ENCODE assay signal across 8 mouse cellular contexts in the genomic region with DNA sequence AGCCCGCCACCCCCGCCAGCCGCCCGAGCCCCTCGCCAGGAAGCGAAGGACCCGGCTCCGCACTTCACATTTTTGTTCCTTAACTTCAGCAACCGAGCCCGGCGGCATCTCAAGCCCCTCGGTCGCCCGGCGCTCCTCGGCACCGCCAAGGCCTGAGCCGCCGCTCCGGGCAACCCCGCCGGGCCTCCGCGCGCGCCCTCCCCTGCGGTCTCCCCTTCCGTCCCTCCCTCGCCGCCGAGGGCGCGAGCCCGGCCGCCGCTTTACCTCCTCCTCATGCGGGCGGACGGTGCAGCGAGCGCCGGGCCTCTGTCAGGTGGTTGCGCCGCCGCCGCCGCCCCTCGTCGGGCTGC. TPM values are rescaled to one million over a fixed set of nuclear protein-coding genes. Genes with fewer than 3 reads are reported as not detected.
DNase-seq lines count a peak whose midpoint lies in the region; ATAC-seq and TF ChIP-seq lines count a peak whose summit lies in the region.

No protein-coding gene starts in this region.

- TF ChIP-seq POLR2A in cortical plate, adult 2 months (IDR thresholded peaks at IDR 0.05; ENCODE audit: extremely low read depth, insufficient read depth, low read length): no peak

- no peak for DNase-seq in lung, postnatal 36 days
- peak; percentile 67 for DNase-seq in gastrocnemius, postnatal 10 days
- peak; percentile 72 for DNase-seq in yolk sac, embryonic 10.5 days (ENCODE audit: low spot score)
- DNase-seq in cerebellum, adult 18-20 months: no peak

- peak overlapping the region; percentile 97 for H3K9ac ChIP-seq in lung, embryonic 16.5 days (ENCODE audit: low read length)
- peak overlapping the region; percentile 98 for H3K9ac ChIP-seq in limb, embryonic 13.5 days
- H3K9ac ChIP-seq in neural tube, embryonic 12.5 days: peak overlapping the region; percentile 98

- H3K27ac ChIP-seq in lung, embryonic 16.5 days (ENCODE audit: low read length): peak overlapping the region; percentile 98
- peak overlapping the region; percentile 88; the same call in 1 of the 2 replicates for H3K27ac ChIP-seq in cortical plate, adult 2 months (ENCODE audit: insufficient read depth, low read length)
- peak overlapping the region; percentile 97 for H3K27ac ChIP-seq in limb, embryonic 13.5 days
- H3K27ac ChIP-seq in neural tube, embryonic 12.5 days: peak overlapping the region; percentile 95

- H3K4me2 ChIP-seq in lung, embryonic 16.5 days (ENCODE audit: low read depth, low read length): peak overlapping the region; percentile 75
- H3K4me2 ChIP-seq in limb, embryonic 13.5 days (replicated peaks): peak overlapping the region; percentile 70
- H3K4me2 ChIP-seq in neural tube, embryonic 12.5 days (replicated peaks): peak overlapping the region; percentile 69

- H3K36me3 ChIP-seq in lung, embryonic 16.5 days (ENCODE audit: control insufficient read depth, insufficient read depth, low read length): no peaks in the 10 kb centered on the region; the same call in 1 of the 2 replicates
- H3K36me3 ChIP-seq in limb, embryonic 13.5 days: peaks cover 20% of the 10 kb centered on the region
- peaks cover 10% of the 10 kb centered on the region for H3K36me3 ChIP-seq in neural tube, embryonic 12.5 days

- peaks cover 15% of the 10 kb centered on the region for H3K4me1 ChIP-seq in lung, embryonic 16.5 days (replicated peaks; ENCODE audit: control insufficient read depth, insufficient read depth, low read length)
- H3K4me1 ChIP-seq in cortical plate, adult 2 months (ENCODE audit: control insufficient read depth, insufficient read depth, low read length): peaks cover 4% of the 10 kb centered on the region
- H3K4me1 ChIP-seq in limb, embryonic 13.5 days: peaks cover 26% of the 10 kb centered on the region
- peaks cover 22% of the 10 kb centered on the region for H3K4me1 ChIP-seq in neural tube, embryonic 12.5 days

- WGBS in lung, embryonic 16.5 days: 0% methylated on average over 20 of the region's 49 CpGs
- WGBS in limb, embryonic 13.5 days: under 1% methylated on average over 42 of the region's 49 CpGs
- WGBS in neural tube, embryonic 12.5 days: under 1% methylated on average over 49 of the region's 49 CpGs

- no peaks in the 10 kb centered on the region for H3K27me3 ChIP-seq in lung, embryonic 16.5 days (ENCODE audit: control insufficient read depth, insufficient read depth, low read depth, low read length)
- no peaks in the 10 kb centered on the region for H3K27me3 ChIP-seq in limb, embryonic 13.5 days
- H3K27me3 ChIP-seq in neural tube, embryonic 12.5 days (replicated peaks): no peaks in the 10 kb centered on the region

- TF ChIP-seq CTCF in cortical plate, adult 2 months (IDR thresholded peaks at IDR 0.05; ENCODE audit: extremely low read depth, insufficient read depth, low read length): no peak

- H3K4me3 ChIP-seq in lung, embryonic 16.5 days (ENCODE audit: low read length): peak overlapping the region; percentile 85
- H3K4me3 ChIP-seq in cortical plate, adult 2 months (ENCODE audit: insufficient read depth, low read length): peak overlapping the region; percentile 89
- peak overlapping the region; percentile 96 for H3K4me3 ChIP-seq in limb, embryonic 13.5 days
- peak overlapping the region; percentile 97 for H3K4me3 ChIP-seq in neural tube, embryonic 12.5 days

- ATAC-seq in lung, embryonic 16.5 days (ENCODE audit: low read depth): peak; percentile 63
- ATAC-seq in limb, embryonic 13.5 days (ENCODE audit: low FRiP score, low read depth): peak; percentile 60
- ATAC-seq in neural tube, embryonic 12.5 days (ENCODE audit: low FRiP score, low read depth): peak; percentile 60

- no peaks in the 10 kb centered on the region for H3K9me3 ChIP-seq in lung, embryonic 16.5 days (ENCODE audit: control insufficient read depth, low read length)
- no peaks in the 10 kb centered on the region for H3K9me3 ChIP-seq in limb, embryonic 13.5 days
- H3K9me3 ChIP-seq in neural tube, embryonic 12.5 days: no peaks in the 10 kb centered on the region

RNA-seq across cellular contexts. Expression of a gene that starts 0.6 kb away (rescaled TPM):
- polyA plus RNA-seq in lung, embryonic 16.5 days (2015; fragmentation: Nextera tagmentation; extraction: Ambion mirVana): 53.9 and 59.6 TPM in 2 replicates
- 53.7 and 57.2 TPM in 2 replicates for polyA plus RNA-seq in cortical plate, adult 2 months (2012; rRNA removed)
- total RNA-seq in gastrocnemius, postnatal 10 days (2021): 10 to 100 TPM; 47.5 to 59.1 TPM
- polyA plus RNA-seq in limb, embryonic 13.5 days (2015; fragmentation: Nextera tagmentation; extraction: Ambion mirVana): 75.2 and 78.0 TPM in 2 replicates
- polyA plus RNA-seq in neural tube, embryonic 12.5 days (2016; fragmentation: Nextera tagmentation; extraction: Ambion mirVana): 90.3 and 95.5 TPM in 2 replicates

Comparison
In these comparisons a context has a peak if more than half of its experiments do, and no peak if none do; other contexts are left out.
1. DNase-seq: peak in gastrocnemius, postnatal 10 days (single experiment) and yolk sac, embryonic 10.5 days (single experiment); none in lung, postnatal 36 days (single experiment) and cerebellum, adult 18-20 months (0 of 2).
2. Peak in every context shown above with its lines, with median percentiles within 50 percentile points of each other: ATAC-seq, H3K27ac ChIP-seq, H3K4me2 ChIP-seq, H3K4me3 ChIP-seq and H3K9ac ChIP-seq.